Mouse (Mus musculus) ES-E14 (cell line): Measurements from ENCODE around the gene Colec11. TPM values are rescaled to one million over a fixed set of nuclear protein-coding genes. Genes with fewer than 3 reads are reported as not detected.

Experiments used
- DNase-seq: peaks from one replicate; pipeline ENCODE4 v3.0.0-alpha.2; 2013; ENCODE audit warnings: low read depth, low spot score
- H3K27ac ChIP-seq: 2 replicates; pipeline ENCODE4 v1.5.1; 2012; ENCODE audit warnings: low read depth, mild to moderate bottlenecking, low read length, moderate library complexity, mixed read lengths; ENCODE audit not compliant: poor library complexity, insufficient read depth, severe bottlenecking
- H3K36me3 ChIP-seq: 2 replicates; pipeline ENCODE4 v1.6.1; 2012; ENCODE audit warnings: mild to moderate bottlenecking, low read length, moderate library complexity, mixed read lengths; ENCODE audit not compliant: control insufficient read depth, poor library complexity, insufficient read depth, severe bottlenecking
- H3K4me1 ChIP-seq, 2 experiments: fragments of 150-350 bp in 1 of 2; sonication (generic) in 1 of 2; 2 replicates each; pipeline ENCODE4 v1.6.1; 2012; ENCODE audit warnings: low read length in 2 of 2, mild to moderate bottlenecking in 1 of 2, mixed read lengths in 1 of 2; ENCODE audit not compliant: control insufficient read depth in 2 of 2, insufficient read depth in 2 of 2, poor library complexity in 1 of 2
- H3K4me3 ChIP-seq, 2 experiments: fragments of 150-350 bp in 1 of 2; sonication (generic) in 1 of 2; 2 replicates each; pipeline ENCODE4 v1.5.1; 2012; ENCODE audit warnings: low read length in 2 of 2, low read depth in 1 of 2, mild to moderate bottlenecking in 1 of 2, mixed read lengths in 1 of 2; ENCODE audit not compliant: insufficient read depth in 1 of 2, poor library complexity in 1 of 2, severe bottlenecking in 1 of 2
- H3K9ac ChIP-seq: 2 replicates; pipeline ENCODE4 v1.6.1; 2012; ENCODE audit warnings: low read depth, mild to moderate bottlenecking, low read length, mixed read lengths; ENCODE audit not compliant: poor library complexity, insufficient read depth, severe bottlenecking
- H3K9me3 ChIP-seq: fragments of 150-350 bp; sonication (generic); 2 replicates; pipeline ENCODE4 v1.6.1; 2012; ENCODE audit warnings: low read depth, mild to moderate bottlenecking, low read length; ENCODE audit not compliant: control insufficient read depth, insufficient read depth
- CHD2 ChIP-seq: IDR thresholded peaks from 2 replicates; pipeline ENCODE4 v1.6.1; 2014; ENCODE audit warnings: mild to moderate bottlenecking, low read depth, low read length, inconsistent platforms
- HCFC1 ChIP-seq: IDR thresholded peaks from 2 replicates; pipeline ENCODE4 v1.6.1; 2012; ENCODE audit warnings: low read length, inconsistent platforms, borderline replicate concordance; ENCODE audit not compliant: insufficient read depth
- MAFK ChIP-seq: IDR thresholded peaks from 2 replicates; pipeline ENCODE4 v1.6.1; 2014; ENCODE audit warnings: mild to moderate bottlenecking, low read depth, low read length, inconsistent platforms; ENCODE audit not compliant: insufficient read depth
- ZC3H11A ChIP-seq: IDR thresholded peaks from 2 replicates; pipeline ENCODE4 v1.6.1; 2012; ENCODE audit warnings: low read depth, mild to moderate bottlenecking, inconsistent platforms, low read length, borderline replicate concordance
- ZNF384 ChIP-seq: IDR thresholded peaks from 2 replicates; pipeline ENCODE4 v1.6.1; 2012; ENCODE audit warnings: low read depth, low read length, inconsistent platforms
- in situ Hi-C, 2 experiments: fragments of 600-800 bp; cut with MboI; formaldehyde crosslinking; loops; one replicate each; pipeline ENCODE4 v1.15.1; 2025; ENCODE audit warnings: low sequenced_read_pairs in 2 of 2, inconsistent platforms in 1 of 2; ENCODE audit not compliant: unreplicated experiment in 2 of 2
- total RNA-seq: library from RNA; depleted of rRNA; stranded (reverse); fragments of 300-350 nt; gene quantifications from 2 replicates; pipeline ENCODE4 v1.2.3, GENCODE M21; 2012

Gene Colec11
- total RNA-seq, 1 experiment, result 0.18 TPM

- in situ Hi-C loops, result no loop called here
- peaks cover 50% of the 10 kb centered on the region for H3K36me3 ChIP-seq
- H3K9ac ChIP-seq, result peak overlapping the region; percentile 91
- no peak for DNase-seq
- H3K27ac ChIP-seq, result peak overlapping the region; percentile 88
- peak overlapping the region; percentile 95 to 98 for H3K4me3 ChIP-seq
- TF ChIP-seq HCFC1 (no peak), ZC3H11A (no peak), ZNF384 (no peak), MAFK (no peak), CHD2 (no peak)
- H3K4me1 ChIP-seq, result peaks cover 0 to 6% of the 10 kb centered on the region in 2 experiments; a peak in 1 of 4 replicates
- H3K9me3 ChIP-seq, result no peaks in the 10 kb centered on the region
These were observed 11.9 kb upstream of the Colec11 start for GRCm38 (mm10) chr12:28635058-28635534.

DNA sequence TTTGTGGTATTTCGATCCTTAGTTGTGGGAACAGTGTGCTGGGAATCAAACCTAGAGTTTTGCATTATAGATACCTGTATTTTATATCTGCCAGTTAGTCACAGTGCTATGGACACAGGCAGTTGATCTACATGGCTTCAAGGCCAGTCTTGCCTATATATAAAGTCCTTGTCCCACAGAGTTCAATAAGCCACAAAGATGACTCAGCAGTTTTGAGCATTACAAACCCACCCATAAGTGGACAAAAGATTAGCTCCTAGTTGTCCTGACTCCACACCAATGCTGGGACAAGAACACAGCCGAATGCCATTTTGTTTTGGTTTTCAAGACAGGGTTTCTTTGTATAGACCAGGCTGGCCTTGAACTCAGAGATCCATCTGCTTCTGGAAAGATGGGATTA lies 5.3 kb upstream of the Colec11 start:
- in situ Hi-C loops, result no loop called here

DNA sequence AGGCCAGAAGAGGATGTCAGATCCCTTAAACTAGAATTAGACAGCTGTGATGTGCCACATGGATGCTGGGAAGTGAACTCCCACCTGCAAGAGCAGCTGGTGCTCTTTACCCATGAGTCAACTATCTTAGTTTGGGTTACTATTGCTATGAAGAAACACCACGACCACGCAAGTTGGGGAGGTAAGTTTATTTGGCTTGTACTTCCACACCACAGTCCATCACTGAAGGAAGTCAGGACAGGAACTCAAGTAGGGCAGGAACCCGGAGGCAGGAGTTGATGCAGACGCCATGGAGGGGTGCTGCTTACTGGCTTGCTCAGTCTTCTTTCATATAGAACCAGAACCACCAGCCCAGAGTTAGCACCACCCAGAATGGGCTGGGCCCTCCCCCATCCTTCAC lies 3.9 kb upstream of the Colec11 start:
- Histone ChIP-seq H3K4me3 (no peak overlapping the region), H3K36me3 (peaks cover 29% of the 10 kb centered on the region), H3K4me1 (peaks cover 0 to 2% of the 10 kb centered on the region in 2 experiments; a peak in 1 of 4 replicates), H3K9ac (no peak overlapping the region), H3K27ac (no peak overlapping the region), H3K9me3 (no peaks in the 10 kb centered on the region)
- in situ Hi-C loops, result no loop called here
- TF ChIP-seq HCFC1 (no peak), ZNF384 (no peak), ZC3H11A (no peak)
- DNase-seq, result no peak

More for the DNA sequence above, 5.3 kb upstream of the Colec11 start:
- Histone ChIP-seq H3K4me3 (no peak overlapping the region), H3K9me3 (no peaks in the 10 kb centered on the region), H3K27ac (no peak overlapping the region), H3K36me3 (peaks cover 42% of the 10 kb centered on the region), H3K4me1 (peaks cover 0 to 4% of the 10 kb centered on the region in 2 experiments; a peak in 1 of 4 replicates), H3K9ac (no peak overlapping the region)
- DNase-seq, result no peak
- TF ChIP-seq CHD2 (no peak), ZNF384 (no peak), MAFK (peak; percentile 96), HCFC1 (no peak), ZC3H11A (no peak)

DNA sequence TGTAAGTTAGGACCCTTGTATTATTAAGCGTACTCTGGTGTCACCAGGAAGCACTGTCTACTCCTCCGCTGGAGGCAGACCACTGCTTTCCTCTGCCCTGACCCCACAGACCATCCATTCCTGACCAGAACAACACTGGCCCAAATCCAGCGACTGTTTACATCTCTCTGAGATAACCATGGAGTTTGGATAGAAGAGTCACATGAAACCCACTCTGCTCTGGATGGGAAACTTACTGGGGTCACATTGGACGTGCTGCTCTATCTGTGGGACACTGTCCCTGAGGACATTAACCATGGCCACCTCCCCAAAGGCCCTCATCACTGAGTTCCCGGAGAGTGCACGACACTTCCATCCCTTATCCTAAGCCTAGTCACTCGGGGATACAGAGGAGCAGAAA lies 2.2 kb upstream of the Colec11 start:
- no peak for DNase-seq
- Histone ChIP-seq H3K9ac (no peak overlapping the region), H3K4me3 (no peak overlapping the region), H3K27ac (no peak overlapping the region), H3K36me3 (peaks cover 14% of the 10 kb centered on the region), H3K9me3 (no peaks in the 10 kb centered on the region), H3K4me1 (peaks cover 0 to 2% of the 10 kb centered on the region in 2 experiments; a peak in 1 of 4 replicates)
- TF ChIP-seq MAFK (no peak), ZC3H11A (no peak), CHD2 (no peak), ZNF384 (no peak), HCFC1 (no peak)
- in situ Hi-C loops, result no loop called here

GRCm38 (mm10) chr12:28624251-28624650 lies 1.1 kb upstream of the Colec11 start:
- Histone ChIP-seq H3K36me3 (peaks cover 3% of the 10 kb centered on the region), H3K27ac (no peak overlapping the region), H3K4me1 (no peaks in the 10 kb centered on the region), H3K9me3 (no peaks in the 10 kb centered on the region), H3K4me3 (no peak overlapping the region), H3K9ac (no peak overlapping the region)
- no peak for TF ChIP-seq CHD2
- in situ Hi-C loops, result no loop called here
- no peak for DNase-seq
